Mouse (Mus musculus) kidney, embryonic 15.5 days (tissue): ENCODE results near the gene Phf10. TPM values are rescaled to one million over a fixed set of nuclear protein-coding genes. Genes with fewer than 3 reads are reported as not detected.
"Not testable (repeated sequence)": the region's sequence is repeated elsewhere in the genome, so short reads cannot be mapped to it uniquely, and the experiment has no call there.

Experiments used
- ATAC-seq: fragments of 200-750 bp; cut with Nextera tagmentation; replicated peaks from 2 replicates; pipeline ENCODE4 v1.8.0; 2017; ENCODE audit warnings: moderate TSS enrichment; ENCODE audit not compliant: low FRiP score
- H3K27ac ChIP-seq: fragments of 300-500 bp; sonication (generic); 2 replicates; pipeline ENCODE4 v1.5.1; 2015; ENCODE audit warnings: mild to moderate bottlenecking, inconsistent platforms
- H3K27me3 ChIP-seq: fragments of 300-500 bp; sonication (generic); 2 replicates; pipeline ENCODE4 v1.6.1; 2015; ENCODE audit warnings: inconsistent platforms
- H3K36me3 ChIP-seq: fragments of 300-500 bp; sonication (generic); 2 replicates; pipeline ENCODE4 v1.6.1; 2015; ENCODE audit warnings: inconsistent platforms
- H3K4me1 ChIP-seq: fragments of 300-500 bp; sonication (generic); 2 replicates; pipeline ENCODE4 v1.6.1; 2015; ENCODE audit warnings: inconsistent platforms
- H3K4me2 ChIP-seq: fragments of 300-500 bp; sonication (generic); 2 replicates; pipeline ENCODE4 v1.6.1; 2015; ENCODE audit warnings: moderate library complexity, mild to moderate bottlenecking, inconsistent platforms
- H3K4me3 ChIP-seq: fragments of 300-500 bp; sonication (generic); replicated peaks from 2 replicates; pipeline ENCODE4 v1.5.1; 2015; ENCODE audit warnings: mild to moderate bottlenecking, inconsistent platforms
- H3K9ac ChIP-seq: fragments of 300-500 bp; sonication (generic); 2 replicates; pipeline ENCODE4 v1.6.1; 2015; ENCODE audit warnings: mild to moderate bottlenecking, inconsistent platforms
- H3K9me3 ChIP-seq: fragments of 300-500 bp; sonication (generic); replicated peaks from 2 replicates; pipeline ENCODE4 v1.6.1; 2016; ENCODE audit warnings: inconsistent platforms
- WGBS: fragments of 180-500 bp; shearing (Covaris S2); methylation state at CpG from one replicate; pipeline ENCODE4 v1.1.7; 2015; ENCODE audit warnings: mixed read lengths; 5-methylcytosine and 5-hydroxymethylcytosine counted together
- polyA plus RNA-seq: library from polyadenylated mRNA; unstranded; fragments of >200 nt; fragmentation: Nextera tagmentation; extraction: Ambion mirVana; gene quantifications from 2 replicates; pipeline ENCODE4 v1.2.1, GENCODE M21; 2015

Gene Phf10
- 26.0 and 26.9 TPM in 2 replicates for polyA plus RNA-seq

- H3K27ac ChIP-seq: peak within 1 kb of the TSS; percentile 82
- under 1% methylated on average over 46 of the region's 100 CpGs for WGBS
- H3K4me3 ChIP-seq: peak within 1 kb of the TSS; percentile 78
- peak within 1 kb of the TSS; percentile 58 for H3K9ac ChIP-seq
- not testable (repeated sequence) for H3K27me3 ChIP-seq, H3K4me1 ChIP-seq, H3K9me3 ChIP-seq
- H3K4me2 ChIP-seq: peak within 1 kb of the TSS; percentile 80
- peak; percentile 86 for ATAC-seq
- H3K36me3 ChIP-seq: peaks cover 16% of the 10 kb centered on the region
Measured at GRCm38 (mm10) chr17:14960951-14961556, at the start of gene Phf10. Gene Phf10, minus strand, starts transcription at chr17:14961273.

GRCm38 (mm10) chr17:15009706-15010413 is 48.8 kb upstream of the Phf10 start, which contains the start of gene Gm3435:
Gene Gm3435, plus strand, starts transcription at chr17:15010176.
- WGBS: no CpG with 5 or more reads among the region's 60 CpGs
- H3K9me3 ChIP-seq, H3K27me3 ChIP-seq, H3K4me1 ChIP-seq, H3K4me3 ChIP-seq, H3K36me3 ChIP-seq, H3K9ac ChIP-seq, H3K27ac ChIP-seq, H3K4me2 ChIP-seq: not testable (repeated sequence)
- peak; percentile 98 for ATAC-seq

- H3K9ac ChIP-seq, H3K9me3 ChIP-seq, H3K27ac ChIP-seq, H3K4me3 ChIP-seq, H3K27me3 ChIP-seq, ATAC-seq, H3K4me2 ChIP-seq, H3K4me1 ChIP-seq, H3K36me3 ChIP-seq: not testable (repeated sequence)
- WGBS: no CpG with 5 or more reads among the region's 3 CpGs
Measured at GRCm38 (mm10) chr17:15009088-15009487, 48.0 kb upstream of the Phf10 start.

- no CpG with 5 or more reads among the region's 4 CpGs for WGBS
- not testable (repeated sequence) for H3K9ac ChIP-seq, ATAC-seq, H3K4me1 ChIP-seq, H3K4me3 ChIP-seq, H3K27me3 ChIP-seq, H3K9me3 ChIP-seq, H3K36me3 ChIP-seq, H3K27ac ChIP-seq, H3K4me2 ChIP-seq
Measured at GRCm38 (mm10) chr17:15000047-15000446, 39.0 kb upstream of the Phf10 start.

GRCm38 (mm10) chr17:14994140-14994539 is 33.1 kb upstream of the Phf10 start:
- no CpG with 5 or more reads among the region's 5 CpGs for WGBS
- not testable (repeated sequence) for H3K9me3 ChIP-seq, H3K27ac ChIP-seq, H3K9ac ChIP-seq, H3K4me1 ChIP-seq, H3K4me3 ChIP-seq, H3K4me2 ChIP-seq, H3K27me3 ChIP-seq, H3K36me3 ChIP-seq, ATAC-seq

- H3K9ac ChIP-seq, H3K27me3 ChIP-seq, H3K4me1 ChIP-seq, H3K36me3 ChIP-seq, H3K27ac ChIP-seq, H3K4me2 ChIP-seq, H3K9me3 ChIP-seq, H3K4me3 ChIP-seq: not testable (repeated sequence)
- no CpG with 5 or more reads among the region's 47 CpGs for WGBS
- peak; percentile 91 for ATAC-seq
Measured at GRCm38 (mm10) chr17:14993139-14993832, 32.2 kb upstream of the Phf10 start.

- not testable (repeated sequence) for H3K4me1 ChIP-seq, H3K9ac ChIP-seq, H3K36me3 ChIP-seq, H3K9me3 ChIP-seq, H3K4me2 ChIP-seq, H3K4me3 ChIP-seq, H3K27me3 ChIP-seq, H3K27ac ChIP-seq
- peak; percentile 84 for ATAC-seq
- WGBS: no CpG with 5 or more reads among the region's 98 CpGs
Measured at GRCm38 (mm10) chr17:14992522-14993138, 31.6 kb upstream of the Phf10 start.

- not testable (repeated sequence) for H3K9ac ChIP-seq, H3K4me1 ChIP-seq, H3K4me3 ChIP-seq, H3K4me2 ChIP-seq, H3K27ac ChIP-seq, H3K36me3 ChIP-seq, H3K9me3 ChIP-seq, ATAC-seq, H3K27me3 ChIP-seq
- 89% methylated on average over 4 of the region's 5 CpGs for WGBS
Measured at GRCm38 (mm10) chr17:14990116-14990702, 29.1 kb upstream of the Phf10 start.

- not testable (repeated sequence) for H3K9me3 ChIP-seq
Measured at GRCm38 (mm10) chr17:14978362-14979038, 17.4 kb upstream of the Phf10 start, which contains the start of the genes 9030025P20Rik and Gm3417. Gene 9030025P20Rik, plus strand, starts transcription at chr17:14978468. Gene Gm3417, minus strand, starts transcription at chr17:14978790.

GRCm38 (mm10) chr17:14977718-14978361 is 16.8 kb upstream of the Phf10 start:
- H3K4me1 ChIP-seq, H3K9me3 ChIP-seq, H3K36me3 ChIP-seq, H3K27me3 ChIP-seq, H3K27ac ChIP-seq, H3K4me2 ChIP-seq, H3K9ac ChIP-seq: not testable (repeated sequence)
- ATAC-seq: peak; percentile 33
- under 1% methylated on average over 4 of the region's 7 CpGs for WGBS
- 0 out of 2 replicates have a peak overlapping the region, but pooled peaks have one; percentile 17 for H3K4me3 ChIP-seq

More at GRCm38 (mm10) chr17:14978362-14979038, 17.4 kb upstream of the Phf10 start, which contains the start of the genes 9030025P20Rik and Gm3417:
- 0 out of 2 replicates have a peak within 1 kb of the TSS, but pooled peaks have one; percentile 17 for H3K4me3 ChIP-seq
- not testable (repeated sequence) for H3K27ac ChIP-seq, H3K4me1 ChIP-seq, H3K4me2 ChIP-seq, H3K9ac ChIP-seq, H3K27me3 ChIP-seq, H3K36me3 ChIP-seq
- peak; percentile 98 for ATAC-seq
- WGBS: no CpG with 5 or more reads among the region's 60 CpGs

GRCm38 (mm10) chr17:14968373-14968913 is 7.4 kb upstream of the Phf10 start:
- no CpG with 5 or more reads among the region's 6 CpGs for WGBS
- not testable (repeated sequence) for ATAC-seq

More at GRCm38 (mm10) chr17:14968373-14968913, 7.4 kb upstream of the Phf10 start:
- H3K36me3 ChIP-seq, H3K4me2 ChIP-seq, H3K27ac ChIP-seq, H3K9me3 ChIP-seq, H3K9ac ChIP-seq, H3K27me3 ChIP-seq, H3K4me3 ChIP-seq, H3K4me1 ChIP-seq: not testable (repeated sequence)
